Mouse (Mus musculus) MEL (cell line): ENCODE measurements around the gene Lypla2.

ENCODE experiments used
- CTCF ChIP-seq, 3 experiments: IDR thresholded peaks in 2 of 3; conservative IDR thresholded peaks in 1 of 3; 2 replicates each; pipeline ENCODE4 v1.5.1; 2011 to 2012; ENCODE audit warnings: low read length in 3 of 3, low read depth in 2 of 3, mild to moderate bottlenecking in 2 of 3, improper control_type of control experiment in 1 of 3, inconsistent platforms in 1 of 3, mixed read lengths in 1 of 3, moderate library complexity in 1 of 3; ENCODE audit not compliant: control insufficient read depth in 1 of 3, insufficient read depth in 1 of 3, poor library complexity in 1 of 3, severe bottlenecking in 1 of 3
- ELF1 ChIP-seq: IDR thresholded peaks from 2 replicates; pipeline ENCODE4 v1.6.1; 2014; ENCODE audit warnings: low read depth, mild to moderate bottlenecking, inconsistent platforms, low read length, improper control_type of control experiment, moderate library complexity
- EP300 ChIP-seq, 2 experiments: IDR thresholded peaks; 2 replicates each; pipeline ENCODE4 v1.6.1; 2011; ENCODE audit warnings: improper control_type of control experiment in 2 of 2, low read length in 2 of 2, low read depth in 1 of 2, mild to moderate bottlenecking in 1 of 2
- RCOR1 ChIP-seq: IDR thresholded peaks from 2 replicates; pipeline ENCODE4 v1.6.1; 2012; ENCODE audit warnings: low read depth, mild to moderate bottlenecking, inconsistent platforms, low read length, improper control_type of control experiment
- ZKSCAN1 ChIP-seq: IDR thresholded peaks from 2 replicates; pipeline ENCODE4 v1.6.1; 2012; ENCODE audit warnings: low read depth, mild to moderate bottlenecking, inconsistent platforms, low read length, improper control_type of control experiment, moderate library complexity

DNA sequence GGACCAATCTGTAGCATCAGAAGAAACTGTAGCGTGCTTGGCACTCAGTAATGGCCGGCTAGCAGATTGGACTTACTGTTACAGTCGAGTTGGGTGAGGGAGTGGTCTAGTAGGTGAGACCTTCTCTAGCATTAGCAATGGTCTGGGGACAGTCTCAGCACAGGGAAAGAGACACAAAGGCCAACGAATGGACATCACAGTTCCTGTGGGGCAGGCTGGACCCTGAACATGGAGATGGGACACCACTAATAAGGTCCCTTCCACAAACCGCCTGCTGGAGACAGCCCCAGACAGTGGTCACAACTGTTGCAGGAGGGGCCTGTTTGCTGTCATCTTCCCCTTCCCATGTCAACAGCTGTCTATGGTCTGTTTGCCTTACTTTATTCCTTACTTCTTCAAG, 10.7 kb downstream of the Lypla2 start:
- TF ChIP-seq EP300 (IDR thresholded peaks at IDR 0.05; ENCODE audit: low read depth in 1 of 2, low read length in 2 of 2) (no peak), ELF1 (no peak), CTCF (IDR thresholded peaks at IDR 0.05 in 2 of 3, conservative IDR thresholded peaks at IDR 0.05 in 1 of 3; ENCODE audit: control insufficient read depth in 1 of 3, insufficient read depth in 1 of 3, low read depth in 2 of 3, low read length in 3 of 3, poor library complexity in 1 of 3, severe bottlenecking in 1 of 3) (no peak), RCOR1 (no peak), ZKSCAN1 (no peak)
